Mouse (Mus musculus) kidney, postnatal 10 days (tissue): ENCODE results near the gene Rnasek.

Experiments
- DNase-seq: peaks from one replicate; pipeline ENCODE4 v3.0.0; 2021; ENCODE audit warnings: mixed read lengths

Gene Rnasek

DNA sequence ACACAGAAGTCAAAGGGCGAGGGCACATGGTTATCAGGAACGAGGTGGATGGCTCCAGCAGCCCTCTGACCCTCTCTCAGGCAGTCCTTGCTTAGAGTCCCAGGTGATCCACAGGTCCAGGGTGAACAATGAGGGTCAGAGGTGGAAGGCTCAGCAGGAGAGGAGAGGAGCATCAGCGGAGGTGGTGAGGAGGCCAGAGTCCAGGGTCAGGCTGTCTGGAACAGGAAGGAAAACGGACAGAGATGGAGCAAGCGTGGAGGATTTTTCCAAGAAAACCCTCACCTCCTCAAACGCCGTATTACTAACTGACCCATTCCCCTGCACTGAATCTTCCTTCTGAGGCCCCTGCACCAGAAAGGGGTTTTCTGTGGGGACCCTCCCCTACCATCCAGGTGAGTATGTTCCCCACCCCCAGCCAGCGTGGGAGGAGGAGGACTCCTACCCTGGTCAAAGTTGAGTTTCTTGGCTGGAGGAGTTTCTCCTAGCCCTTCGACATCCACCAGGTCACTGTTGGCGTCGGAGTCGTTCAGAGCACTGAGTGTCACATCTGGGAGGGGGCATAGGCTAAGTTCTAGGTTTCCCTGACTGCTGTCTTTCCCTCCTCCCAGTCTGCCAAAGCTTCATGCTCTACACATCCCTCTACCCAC is 4.3 kb downstream of the Rnasek start:
- no peak for DNase-seq

DNA sequence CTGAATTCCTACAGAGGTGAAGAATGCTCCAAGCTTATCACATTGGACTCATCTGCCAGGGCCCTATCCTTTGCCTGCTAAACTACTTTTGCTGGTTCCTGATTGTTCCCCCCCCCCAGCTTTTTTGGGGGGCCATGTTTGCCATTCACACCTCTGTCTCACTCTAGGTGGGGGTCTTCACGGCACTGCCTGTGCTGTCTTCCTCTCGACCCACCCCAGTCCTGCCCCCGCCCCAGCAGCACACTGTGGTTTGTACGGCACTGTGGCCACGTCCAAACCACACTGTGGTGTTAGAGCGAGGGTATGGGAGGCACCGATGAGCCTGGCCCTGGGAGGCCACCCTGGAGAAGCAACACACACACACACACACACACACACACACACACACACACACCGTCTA is 5.1 kb downstream of the Rnasek start:
- DNase-seq: no peak

DNA sequence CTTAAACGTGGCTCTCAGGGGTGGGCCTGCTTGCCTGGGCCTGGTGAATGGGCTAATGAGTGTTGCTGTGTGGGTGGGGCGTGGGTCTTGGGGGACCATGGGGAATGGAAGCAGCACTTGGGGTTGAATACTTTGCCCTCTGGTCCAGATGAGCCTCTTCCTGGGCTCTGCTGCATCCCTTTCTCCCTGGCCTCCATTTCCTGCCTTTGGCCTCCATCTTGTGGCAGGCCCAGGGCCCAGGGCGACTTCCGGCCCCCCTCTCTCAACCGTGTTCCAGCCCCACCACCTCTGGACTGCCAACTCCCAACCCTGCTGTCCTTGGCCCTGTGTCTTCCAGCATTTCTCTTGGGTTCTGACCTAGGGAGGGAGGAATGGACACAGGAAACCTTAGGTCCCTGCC is 5.6 kb downstream of the Rnasek start:
- peak; percentile 54 for DNase-seq

DNA sequence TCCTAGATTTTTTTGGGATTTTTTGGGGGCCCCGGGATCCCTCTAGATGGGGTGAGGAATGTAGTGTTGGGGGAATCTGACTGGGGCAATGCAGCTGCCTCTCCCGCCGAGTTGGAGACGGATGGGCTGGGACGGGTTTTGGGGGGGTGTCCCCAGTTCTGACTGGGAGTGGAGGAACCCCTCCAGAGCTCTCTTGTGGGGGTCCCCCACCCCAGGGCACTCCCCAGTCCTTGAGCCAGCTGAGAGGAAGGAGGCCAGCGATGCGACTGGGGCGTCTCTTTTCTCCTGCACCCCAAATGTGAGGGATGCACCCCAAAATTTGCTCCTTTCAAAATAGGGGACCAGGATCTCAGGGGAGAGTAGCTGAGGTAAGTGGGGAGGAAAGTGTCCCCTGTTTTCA is 6.6 kb downstream of the Rnasek start:
- no peak for DNase-seq

DNA sequence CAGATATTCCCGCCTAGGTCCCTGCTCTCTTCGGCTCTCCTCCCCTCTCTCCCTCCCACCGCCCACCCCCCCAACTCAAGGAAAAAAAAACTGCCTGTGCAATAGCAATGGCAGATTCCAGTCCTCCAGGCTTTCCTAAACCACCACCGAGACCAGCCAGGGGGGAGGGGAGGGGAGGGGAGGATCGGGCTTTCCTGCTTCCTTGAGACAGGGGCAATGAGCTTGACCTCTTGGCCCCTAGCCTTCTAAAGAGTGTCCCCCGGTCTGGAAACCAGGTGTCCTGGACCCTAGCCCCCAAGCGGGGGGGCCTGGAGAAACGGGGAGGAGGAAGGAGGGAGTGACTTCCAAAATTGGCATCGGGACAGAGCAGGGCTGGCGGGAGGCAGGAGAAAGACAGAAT is 7.1 kb downstream of the Rnasek start:
- peak; percentile 80 for DNase-seq

DNA sequence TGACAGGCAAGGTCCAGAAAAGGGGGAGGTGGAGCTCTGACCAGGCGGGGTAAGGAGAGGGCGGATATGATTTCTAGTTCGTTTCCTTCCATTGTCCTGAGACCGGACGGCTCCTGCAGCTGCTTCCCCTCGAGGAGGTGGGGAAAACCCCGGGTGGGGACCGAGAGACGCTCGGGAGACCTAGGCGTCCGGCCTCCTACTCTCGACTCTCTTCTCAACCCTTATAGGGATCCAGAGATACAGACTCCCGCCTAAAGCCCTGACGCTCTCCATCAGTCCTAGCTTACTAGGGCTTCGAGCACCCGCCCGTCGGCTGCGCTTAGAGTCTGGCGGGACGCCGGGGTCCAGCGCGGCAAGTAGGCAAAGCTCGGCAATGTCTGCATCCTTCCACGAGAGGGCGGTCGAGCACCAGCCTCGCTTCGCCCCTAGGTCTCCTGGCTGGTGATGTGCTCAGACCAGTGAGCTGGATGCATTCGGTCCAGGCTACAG is 9.4 kb downstream of the Rnasek start:
- peak; percentile 92 for DNase-seq

DNA sequence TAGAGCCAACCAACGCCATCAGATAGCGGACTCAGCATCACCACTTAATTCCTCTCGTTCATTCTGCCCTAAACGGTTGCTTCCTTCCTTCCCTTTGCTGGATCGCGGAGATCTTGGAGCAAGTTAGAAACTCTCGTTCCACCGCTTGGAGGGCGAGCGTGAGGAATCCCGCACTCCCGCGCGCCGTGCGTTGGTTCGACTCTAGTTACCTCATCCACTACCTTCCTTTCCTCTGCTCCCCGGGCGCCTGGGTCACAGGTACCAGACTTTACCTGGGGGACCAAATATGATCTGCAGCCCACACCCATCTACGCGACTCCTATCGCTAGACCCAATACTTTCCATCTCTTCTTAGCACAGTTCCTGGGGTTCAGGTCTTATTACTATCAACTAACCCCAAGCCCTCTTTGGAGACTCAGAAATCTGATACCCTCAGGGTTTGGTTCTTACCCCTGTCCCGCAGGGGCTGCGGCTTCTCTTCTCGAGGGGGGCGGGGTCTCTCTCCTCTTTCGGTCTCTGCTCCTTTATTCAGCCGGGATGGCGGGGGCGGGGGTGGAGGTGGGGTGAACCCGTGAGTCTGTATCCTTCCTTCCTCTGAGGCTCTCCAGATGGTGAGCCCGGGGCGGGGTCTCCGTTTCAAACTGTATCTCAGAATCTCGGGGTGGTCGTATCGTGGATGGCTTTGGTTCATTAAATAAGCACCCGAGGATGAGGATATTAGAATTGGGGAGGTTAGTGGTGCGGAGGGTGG is 10.2 kb downstream of the Rnasek start, which contains the start of gene Bcl6b:
Gene Bcl6b, minus strand, starts transcription at position 539 of the 751 bp plus-strand sequence.
- peak; percentile 80 for DNase-seq

DNA sequence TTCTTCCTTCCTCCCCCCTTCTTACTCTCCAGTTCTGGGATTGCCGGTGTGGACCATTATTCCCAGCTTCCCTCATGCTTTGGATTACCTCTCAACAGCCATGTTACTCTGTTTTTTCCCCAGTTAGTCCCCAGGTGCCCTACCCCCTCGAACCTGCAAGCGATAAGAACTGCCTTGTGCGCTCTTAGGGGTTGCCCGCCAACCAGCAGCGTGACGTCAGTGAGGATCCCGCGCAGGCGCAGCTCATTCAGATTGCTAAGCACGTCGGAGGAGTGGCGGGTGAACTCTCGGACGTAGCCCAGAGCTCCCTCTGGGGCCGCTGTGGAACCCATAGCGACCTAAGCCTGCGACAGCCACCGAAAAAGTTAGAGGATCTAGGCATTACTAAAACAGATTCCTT is 10.8 kb downstream of the Rnasek start:
- peak; percentile 93 for DNase-seq

DNA sequence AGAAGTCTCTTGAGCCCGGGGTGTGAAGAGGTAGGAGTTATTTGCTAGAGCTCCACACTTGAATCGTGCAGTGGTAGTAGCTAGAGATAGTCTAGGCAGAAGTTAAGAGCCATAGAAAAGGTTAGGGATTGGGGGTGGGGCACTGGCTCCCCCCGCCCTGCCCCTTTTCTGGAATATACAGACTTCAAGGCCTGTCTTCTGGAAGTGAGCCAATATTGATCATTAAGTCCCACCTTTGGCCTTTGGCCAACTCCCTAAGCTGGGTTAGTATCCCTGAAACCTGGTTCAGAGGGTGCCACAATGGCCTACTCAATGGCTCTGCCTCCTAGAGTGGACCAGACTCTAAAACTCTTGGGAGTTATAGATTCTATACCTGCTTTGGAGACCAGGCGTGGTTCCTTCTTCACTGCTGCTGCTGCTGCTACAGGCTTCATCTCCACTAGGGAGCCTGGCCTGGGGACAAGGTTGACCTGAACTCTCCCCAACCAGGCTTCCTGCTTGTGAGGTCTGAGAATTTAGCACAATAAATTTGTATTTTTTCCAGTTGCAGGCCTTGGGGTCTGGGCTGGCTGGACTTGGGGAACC is 11.9 kb downstream of the Rnasek start:
- DNase-seq: no peak

DNA sequence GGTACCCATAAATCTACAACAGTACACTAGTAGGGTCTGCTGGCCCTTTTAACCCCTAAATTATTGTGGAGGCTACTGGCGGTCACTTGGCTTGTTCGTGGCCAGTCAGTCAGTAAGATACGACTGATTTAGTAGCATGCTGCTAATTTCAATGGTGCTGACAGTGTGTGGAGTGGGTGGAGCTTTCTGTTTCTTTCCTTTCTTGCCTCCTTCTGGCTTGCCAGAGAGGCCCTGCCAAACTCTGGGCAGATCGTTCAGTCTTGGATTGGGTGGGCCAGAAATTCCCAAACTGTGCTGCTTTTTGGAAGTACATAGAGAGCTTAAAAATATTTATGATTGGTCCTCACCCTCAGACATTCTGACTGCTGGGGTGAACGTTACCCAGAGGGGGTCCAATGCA is 12.5 kb downstream of the Rnasek start:
- no peak for DNase-seq

DNA sequence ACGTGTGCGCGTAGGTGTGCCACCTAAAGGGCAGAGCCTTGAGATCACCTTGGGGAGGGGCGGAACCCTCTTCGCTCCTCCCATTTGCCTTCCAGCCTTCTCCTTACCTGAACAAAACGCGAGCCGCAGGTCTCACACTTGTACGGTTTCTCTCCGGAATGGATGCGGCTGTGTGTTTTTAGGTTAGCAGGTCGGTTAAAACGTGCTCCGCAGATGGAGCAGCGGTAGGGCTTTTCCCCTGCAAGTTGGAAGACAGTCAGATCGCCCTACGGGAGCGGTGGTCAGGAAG is 13.1 kb downstream of the Rnasek start:
- no peak for DNase-seq

DNA sequence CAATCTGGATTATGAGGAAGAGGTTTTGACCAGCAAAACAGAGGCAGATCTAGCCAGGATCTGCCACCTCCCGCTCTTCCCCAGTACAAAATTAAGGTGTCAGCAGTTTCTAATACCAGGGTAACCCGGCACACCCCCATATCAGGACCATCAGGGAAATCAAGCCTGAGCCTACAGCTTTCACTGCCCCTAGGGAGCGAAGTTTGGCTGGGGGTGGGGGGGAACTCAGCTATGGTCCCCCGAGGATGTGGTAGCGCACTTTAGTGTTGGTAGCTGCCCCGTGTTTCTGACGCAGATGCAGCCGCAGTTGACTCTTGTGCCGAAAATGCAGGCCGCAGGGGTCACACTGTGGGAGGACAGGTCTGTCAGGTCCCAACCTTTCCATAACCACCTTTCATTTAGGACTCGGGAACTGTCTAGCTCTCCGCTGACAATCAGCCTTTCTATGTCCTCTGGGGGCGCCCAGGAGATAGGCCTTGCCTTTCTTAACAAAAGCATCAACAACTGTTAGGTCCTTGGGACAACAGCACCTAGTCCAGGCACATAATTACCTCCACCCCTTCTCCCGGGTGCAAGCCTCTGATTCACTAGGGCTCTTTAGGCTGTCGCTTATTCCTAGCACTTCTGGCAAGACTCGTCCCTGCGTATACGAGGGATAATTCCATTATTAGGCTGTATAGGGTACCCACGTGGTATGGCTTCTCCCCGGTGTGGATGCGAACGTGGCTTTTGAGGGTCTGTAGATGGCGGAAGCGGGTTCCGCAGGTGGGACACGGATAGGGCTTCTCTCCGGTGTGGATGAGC is 13.6 kb downstream of the Rnasek start:
- no peak for DNase-seq

DNA sequence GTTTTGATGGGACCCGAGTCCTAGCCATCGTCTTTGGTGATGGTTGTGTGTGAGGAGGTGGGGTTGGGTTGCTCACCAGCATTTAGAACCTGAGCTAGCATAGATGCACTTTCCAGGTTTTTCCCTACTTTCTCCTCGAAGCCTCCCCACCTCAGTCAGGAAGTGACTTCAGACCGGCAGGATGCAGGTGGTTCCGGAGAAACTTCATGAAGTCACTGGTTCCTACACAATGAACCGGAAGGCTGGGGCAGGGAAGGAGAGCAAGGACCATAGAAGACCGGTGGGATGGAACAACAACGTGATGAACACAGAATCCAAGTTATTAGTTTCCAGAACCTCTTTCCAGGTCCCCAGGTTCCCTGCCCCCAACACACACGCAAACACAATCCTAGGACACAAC is 15.9 kb downstream of the Rnasek start:
- DNase-seq: peak; percentile 66

DNA sequence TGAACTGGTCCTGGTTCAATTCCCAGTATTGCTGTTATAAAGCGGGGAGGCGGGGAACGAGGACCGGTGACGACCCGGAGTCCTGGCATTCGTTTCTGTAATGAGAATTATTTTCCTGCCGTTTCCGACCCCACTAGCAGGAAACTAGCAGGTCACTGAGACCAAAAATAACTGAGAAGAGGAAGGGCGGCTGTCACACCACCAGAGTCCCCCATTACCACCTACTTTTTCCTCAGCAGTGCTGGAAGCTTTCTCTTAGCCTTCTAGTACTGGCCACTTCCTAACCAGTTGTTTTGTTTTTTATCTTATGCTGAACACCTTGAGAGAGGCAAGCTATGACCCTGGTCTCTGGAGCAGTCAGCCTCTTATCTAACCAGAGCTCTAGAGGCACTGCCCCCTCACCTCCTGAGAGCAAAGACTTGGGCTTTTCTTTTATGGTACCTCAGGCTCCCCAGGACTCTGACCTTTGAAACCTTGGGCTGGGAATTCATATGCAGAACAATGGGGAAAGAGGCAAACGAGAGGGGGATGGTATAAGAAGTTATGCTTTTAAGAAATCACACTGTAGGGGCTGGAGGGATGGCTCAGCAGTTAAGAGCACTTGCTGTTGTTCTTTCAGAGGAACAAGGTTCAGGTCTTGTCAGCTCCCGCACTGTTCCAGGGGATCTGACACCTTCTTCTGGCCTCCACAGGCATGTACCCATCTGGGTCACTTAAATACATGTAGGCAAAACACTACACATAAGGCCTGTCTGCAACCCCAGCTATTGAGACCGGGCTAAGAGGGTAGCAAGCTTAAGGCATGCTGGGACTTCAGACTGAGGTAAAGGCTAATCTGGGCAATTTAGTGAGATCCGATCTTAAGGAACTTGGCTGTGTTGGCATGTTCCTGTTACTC is 17.8 kb downstream of the Rnasek start:
- DNase-seq: peak; percentile 57

DNA sequence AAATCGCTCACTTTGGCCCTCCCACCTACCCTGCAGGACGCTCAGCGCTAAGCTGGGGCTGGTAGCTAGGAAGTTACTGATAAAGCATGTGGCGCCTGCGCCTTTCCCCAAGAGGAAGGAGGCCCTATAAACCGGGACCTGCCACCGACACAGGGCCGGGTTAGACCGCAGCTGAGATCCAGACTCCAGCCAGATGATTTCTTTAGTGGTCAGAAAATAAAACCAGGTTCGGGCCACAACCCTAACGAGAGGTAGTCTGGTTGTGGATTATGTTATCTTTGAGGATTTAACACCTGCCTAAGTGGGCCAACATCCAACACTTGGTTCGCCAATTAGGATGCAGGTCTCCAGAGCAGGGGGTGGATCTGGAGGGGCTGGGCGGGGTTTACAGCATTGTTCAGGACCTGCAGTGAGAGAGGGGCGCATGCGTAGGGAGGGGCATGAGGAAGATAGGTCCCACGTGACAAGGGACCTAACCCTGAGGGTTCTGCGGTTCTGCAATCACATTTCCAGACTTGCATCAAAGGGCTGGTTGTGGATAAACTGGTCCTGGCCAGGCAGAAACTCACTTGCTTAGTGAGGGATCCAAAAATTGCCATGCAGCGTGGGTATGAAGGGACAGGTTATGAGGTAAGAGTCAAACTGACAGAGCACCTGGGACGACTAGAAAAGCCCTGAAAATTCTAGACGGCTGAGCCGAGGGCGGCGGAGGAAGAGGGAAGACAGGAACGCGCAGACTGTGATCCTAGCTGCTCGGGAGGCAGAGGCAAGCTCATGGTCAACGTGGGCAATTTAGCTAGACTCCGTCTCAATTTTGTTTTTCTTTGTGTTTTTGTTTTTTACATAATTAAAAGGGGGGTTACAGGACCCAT is 18.7 kb downstream of the Rnasek start, which contains the start of gene Slc16a13:
Gene Slc16a13, minus strand, starts transcription at position 334 of the 872 bp plus-strand sequence.
- DNase-seq: peak; percentile 97

DNA sequence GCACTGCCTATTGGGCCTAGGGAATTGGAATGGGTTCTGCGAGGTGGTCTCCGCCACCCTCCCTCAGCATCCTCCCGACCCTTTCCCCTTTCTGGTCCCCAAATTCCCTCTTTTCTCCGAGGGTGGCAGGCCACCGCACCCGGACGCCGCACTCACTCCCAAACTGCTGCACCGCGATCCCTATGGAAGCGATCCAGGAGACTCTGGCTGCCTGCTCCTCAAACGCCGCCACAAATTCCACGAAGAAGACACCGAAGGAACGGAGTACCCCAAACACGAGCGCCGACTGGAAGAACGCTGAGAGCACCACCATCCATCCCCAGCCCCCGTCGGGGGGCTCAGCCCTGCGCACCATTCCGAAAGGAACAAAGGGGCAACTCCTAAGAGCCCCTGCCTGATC is 19.3 kb downstream of the Rnasek start:
- no peak for DNase-seq

DNA sequence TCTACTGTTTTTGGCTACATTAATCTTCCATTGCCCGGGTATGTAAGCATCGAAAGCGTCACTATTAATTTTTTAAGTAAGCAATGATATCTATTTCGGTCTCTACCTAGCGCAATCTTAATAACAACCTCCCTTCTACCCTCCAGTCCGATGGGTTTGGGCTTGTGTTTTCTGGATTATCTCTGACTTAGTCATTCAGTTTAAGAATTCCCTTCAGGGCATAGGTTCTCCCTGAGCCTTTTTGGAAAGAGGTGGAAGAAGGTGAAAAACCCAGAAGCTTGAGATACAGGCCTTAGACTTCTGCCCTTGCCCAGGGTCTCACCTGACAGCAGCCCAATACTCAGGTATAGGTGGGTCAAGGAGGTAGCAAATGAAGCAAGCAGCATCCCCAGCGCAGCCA is 19.8 kb downstream of the Rnasek start:
- DNase-seq: no peak

DNA sequence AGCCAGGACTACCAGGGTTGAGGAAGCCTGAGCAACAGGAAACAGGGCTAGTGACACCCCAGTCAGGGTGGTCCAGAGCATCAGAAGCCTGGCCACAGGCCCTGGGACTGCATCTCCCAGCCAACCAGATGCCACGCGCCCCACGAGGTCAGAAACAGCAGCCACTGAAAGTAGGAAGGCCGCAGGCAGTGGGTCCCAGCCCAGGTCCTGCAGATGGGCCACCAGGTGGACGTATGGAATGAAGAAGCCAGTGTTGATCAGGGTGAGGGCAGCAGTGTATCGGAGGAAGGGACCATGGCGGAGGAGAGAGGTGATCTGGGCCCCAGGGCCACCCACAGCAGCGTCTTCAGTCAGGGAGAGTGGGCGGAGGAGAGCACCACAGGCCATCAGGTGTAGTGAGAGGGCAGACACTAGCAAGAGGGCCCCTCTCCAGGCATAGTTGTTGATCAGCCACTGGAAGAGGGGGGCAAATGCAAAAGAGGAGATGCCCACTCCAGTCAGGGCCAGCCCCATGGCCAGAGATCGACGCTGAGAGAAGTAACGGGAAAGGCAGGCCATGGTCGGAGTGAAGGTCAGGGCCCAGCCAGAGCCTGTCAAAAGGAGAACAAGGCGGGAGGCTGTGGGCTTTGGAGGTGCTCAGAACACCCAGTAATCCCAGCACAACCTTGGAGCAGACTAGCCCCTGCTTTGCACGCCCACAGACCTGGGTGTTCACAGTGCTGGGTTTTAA is 20.7 kb downstream of the Rnasek start:
- DNase-seq: no peak

DNA sequence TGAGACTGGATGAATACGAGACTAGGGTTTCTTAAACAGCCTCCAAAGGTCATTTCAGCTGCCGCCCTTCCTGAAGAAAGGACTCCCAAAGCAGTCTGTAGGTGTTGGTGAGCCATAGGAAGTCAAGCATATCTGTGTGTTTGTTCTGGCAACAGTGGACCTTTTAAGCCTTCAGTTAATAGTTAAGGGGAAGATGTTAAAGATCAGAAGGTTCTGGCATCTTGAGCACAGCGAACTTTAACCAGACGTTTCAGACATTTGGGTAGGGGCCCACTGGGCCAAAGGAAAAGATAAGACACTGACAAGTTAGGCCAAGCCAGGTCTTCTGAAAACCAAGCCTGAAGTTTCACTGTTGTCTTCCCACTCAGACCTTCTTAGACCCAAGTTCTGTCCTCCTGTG is 21.6 kb downstream of the Rnasek start:
- peak; percentile 53 for DNase-seq

DNA sequence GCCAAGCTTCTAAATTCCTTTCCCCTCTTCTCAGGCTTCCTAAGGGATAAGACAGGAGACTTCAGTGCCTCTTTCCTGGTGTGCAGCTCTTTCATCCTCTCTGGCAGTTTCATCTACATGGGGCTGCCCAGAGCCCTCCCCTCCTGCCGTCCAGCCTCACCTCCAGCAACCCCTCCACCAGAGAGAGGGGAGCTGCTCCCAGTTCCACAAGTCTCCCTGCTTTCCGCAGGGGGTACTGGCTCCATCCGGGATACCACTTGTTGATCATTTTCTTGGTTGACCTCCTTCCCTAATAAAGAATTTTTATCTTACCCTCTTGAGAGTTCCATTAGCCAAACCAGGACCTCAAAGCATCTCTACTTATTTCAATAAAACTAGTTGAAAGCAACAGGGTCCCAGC is 23.5 kb downstream of the Rnasek start:
- DNase-seq: no peak

DNA sequence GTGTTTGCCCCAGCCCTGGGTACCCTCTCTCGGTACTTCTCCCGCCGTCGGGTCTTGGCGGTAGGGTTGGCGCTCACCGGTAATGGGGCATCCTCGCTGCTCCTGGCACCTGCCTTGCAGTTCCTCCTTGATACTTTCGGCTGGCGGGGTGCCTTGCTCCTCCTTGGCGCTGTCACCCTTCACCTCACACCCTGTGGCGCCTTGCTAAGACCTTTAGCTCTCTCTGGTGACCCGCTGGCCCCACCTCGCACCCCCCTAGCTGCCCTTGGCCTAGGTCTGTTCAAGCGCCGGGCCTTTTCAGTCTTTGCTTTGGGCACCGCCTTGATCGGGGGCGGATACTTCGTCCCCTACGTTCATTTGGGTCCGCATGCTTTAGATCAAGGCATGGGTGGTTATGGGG is 24.3 kb downstream of the Rnasek start:
- DNase-seq: peak; percentile 59
